Mouse (Mus musculus) hindbrain, embryonic 15.5 days (tissue): Measurements from ENCODE around the gene Dcbld2. TPM values are rescaled to one million over a fixed set of nuclear protein-coding genes. Genes with fewer than 3 reads are reported as not detected.

ENCODE experiments used
- polyA plus RNA-seq: library from polyadenylated mRNA; unstranded; fragments of >200 nt; fragmentation: Nextera tagmentation; extraction: Ambion mirVana; gene quantifications from 2 replicates; pipeline ENCODE4 v1.2.1, GENCODE M21; 2015

Dcbld2 gene
- polyA plus RNA-seq, 1 experiment from 2014 or later: 8.1 TPM

Other genes starting within 250 kb of the Dcbld2 start
- 13.2 and 14.2 TPM in 2 replicates for gene St3gal6, start 115.8 kb downstream of the Dcbld2 start, polyA plus RNA-seq
- gene Gm813, start 208.5 kb downstream of the Dcbld2 start, polyA plus RNA-seq: not detected in 2 replicates
- gene E330017A01Rik, start 230.3 kb downstream of the Dcbld2 start, polyA plus RNA-seq: 0.13 TPM in 1 of 2 replicates, not detected in the other